Mouse (Mus musculus): Measurements from ENCODE around the gene Gm44790.

DNA sequence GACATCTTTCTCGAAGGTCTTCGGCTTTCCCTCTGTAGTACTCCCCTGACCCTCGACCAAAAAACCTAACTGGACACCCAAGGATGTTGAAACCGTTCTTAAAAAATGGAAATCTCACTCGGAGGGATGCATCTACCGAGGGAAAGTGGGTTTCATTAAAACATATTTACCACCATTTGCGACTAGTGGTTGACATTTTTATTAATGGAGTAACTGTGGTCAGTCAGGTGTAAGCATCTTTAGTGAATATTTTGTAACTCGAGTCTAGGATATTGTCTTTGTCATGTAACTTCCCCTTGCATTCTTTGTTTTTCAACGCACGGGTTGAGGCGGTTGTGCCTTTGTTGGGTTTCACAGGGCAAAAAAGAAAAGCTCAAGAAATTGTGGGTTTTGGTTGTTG is 21.5 kb upstream of the Gm44790 start:
- no peak for TF ChIP-seq CTCF (conservative IDR thresholded peaks at IDR 0.05; ENCODE audit: low read length)
- TF ChIP-seq POU5F1 (IDR thresholded peaks at IDR 0.05; ENCODE audit: borderline replicate concordance, low read length): no peak
- no peak for TF ChIP-seq NANOG (IDR thresholded peaks at IDR 0.05; ENCODE audit: borderline replicate concordance, low read length)

All from E14TG2a.4 (cell line).